Comparison of ENCODE assay signal across 9 mouse cellular contexts in the genomic region with DNA sequence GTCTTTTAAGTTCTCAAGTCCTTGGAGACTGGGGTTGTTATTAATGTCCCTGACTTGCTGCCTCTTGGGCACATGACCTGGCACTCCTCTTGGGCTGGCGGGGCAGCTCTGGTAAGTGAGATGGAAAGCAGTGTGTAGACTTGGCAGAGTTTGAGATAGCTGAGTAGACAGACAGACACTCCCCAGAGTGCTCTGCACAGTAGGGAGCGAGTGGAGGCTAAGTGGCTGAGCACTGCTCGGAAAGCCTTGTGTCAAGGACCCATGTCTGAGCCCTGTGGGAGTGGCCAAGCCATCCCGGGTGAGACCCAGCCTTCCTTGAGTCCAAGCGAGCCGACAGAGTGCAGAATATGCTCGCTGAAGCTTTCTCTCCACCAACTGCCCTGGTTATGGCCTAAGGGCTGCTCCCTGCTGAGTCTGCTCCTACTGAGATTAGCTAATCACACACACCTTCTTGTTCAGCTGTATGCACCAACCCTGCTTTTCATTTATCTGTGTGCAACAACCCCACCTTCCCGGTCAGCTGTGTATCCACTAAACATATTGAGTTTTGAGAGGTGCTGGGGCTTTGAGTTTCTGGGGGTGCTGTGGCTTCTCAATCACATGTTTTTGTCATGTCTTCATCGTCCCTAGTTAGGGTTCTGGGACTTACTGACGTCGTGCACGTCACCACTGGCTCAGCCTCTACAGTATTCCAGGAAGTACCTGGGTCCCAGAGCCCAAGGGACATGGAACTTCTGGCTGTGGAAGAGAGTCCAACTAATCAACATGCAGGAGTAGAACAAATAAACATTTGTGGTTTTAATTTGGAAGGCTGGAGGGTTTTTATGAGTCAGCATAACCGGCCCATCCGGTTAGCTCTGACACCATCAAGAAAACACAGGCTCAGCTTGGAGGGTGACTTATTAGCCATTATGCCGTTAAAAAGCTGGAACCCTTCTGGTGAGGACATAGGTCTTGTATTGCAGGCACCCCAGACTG. TPM values are rescaled to one million over a fixed set of nuclear protein-coding genes. Genes with fewer than 3 reads are reported as not detected.
A peak's percentile ranks its signal among the peaks of the same experiment; 100 is the strongest.
DNase-seq lines count a peak whose midpoint lies in the region; ATAC-seq and TF ChIP-seq lines count a peak whose summit lies in the region.
"Had no signal": no experiment of that assay in that cellular context is flagged by ENCODE, and none has a peak within 500 bp of the region (broad histone marks: within the 10 kb centered on the region; RNA-seq: fewer than 3 reads in every experiment).

No protein-coding gene starts in this region.

- H3K4me2 ChIP-seq in liver, embryonic 14.5 days (ENCODE audit: low read depth): peak overlapping the region; percentile 63
- no peak overlapping the region for H3K4me2 ChIP-seq in stomach, embryonic 16.5 days (ENCODE audit: low read depth, low read length)
- H3K4me2 ChIP-seq in forebrain, embryonic 15.5 days (replicated peaks): no peak overlapping the region
- no peak overlapping the region for H3K4me2 ChIP-seq in hindbrain, embryonic 11.5 days (replicated peaks; ENCODE audit: low read depth, low read length)
- H3K4me2 ChIP-seq: embryonic facial prominence, embryonic 12.5 days had no signal

- peak overlapping the region; percentile 62; the same call in 1 of the 2 replicates for H3K27ac ChIP-seq in heart, embryonic 10.5 days
- peak overlapping the region; percentile 99 for H3K27ac ChIP-seq in liver, embryonic 14.5 days
- H3K27ac ChIP-seq in stomach, embryonic 16.5 days (ENCODE audit: low read length): peak overlapping the region; percentile 72
- no peak overlapping the region for H3K27ac ChIP-seq in forebrain, embryonic 15.5 days (replicated peaks)
- no peak overlapping the region for H3K27ac ChIP-seq in hindbrain, embryonic 11.5 days (ENCODE audit: low read depth, low read length)
- H3K27ac ChIP-seq: embryonic facial prominence, embryonic 12.5 days had no signal

- H3K79me3 ChIP-seq in C2C12 (ENCODE audit: low read depth): no peaks in the 10 kb centered on the region

- H3K27me3 ChIP-seq in C2C12 (ENCODE audit: control insufficient read depth, insufficient read depth, insufficient read length): no peaks in the 10 kb centered on the region
- H3K27me3 ChIP-seq in heart, embryonic 10.5 days (ENCODE audit: insufficient read depth, poor library complexity, severe bottlenecking): no peaks in the 10 kb centered on the region
- H3K27me3 ChIP-seq in liver, embryonic 14.5 days (ENCODE audit: control insufficient read depth, insufficient read depth, low read length): peaks cover 4% of the 10 kb centered on the region; the same call in 1 of the 2 replicates
- H3K27me3 ChIP-seq in stomach, embryonic 16.5 days (ENCODE audit: control insufficient read depth, insufficient read depth, low read length): no peaks in the 10 kb centered on the region
- H3K27me3 ChIP-seq in forebrain, embryonic 15.5 days: no peaks in the 10 kb centered on the region
- H3K27me3 ChIP-seq in hindbrain, embryonic 11.5 days (ENCODE audit: control insufficient read depth, insufficient read depth, low read length): no peaks in the 10 kb centered on the region
- H3K27me3 ChIP-seq: embryonic facial prominence, embryonic 12.5 days had no signal

- TF ChIP-seq CTCF in C2C12 (IDR thresholded peaks at IDR 0.05; ENCODE audit: control insufficient read depth, insufficient read depth, insufficient read length): no peak
- TF ChIP-seq CTCF in liver, embryonic 14.5 days (IDR thresholded peaks at IDR 0.05; ENCODE audit: low read depth): 0 out of 2 replicates have a peak, but pooled peaks have one; percentile 3

- H3K9me3 ChIP-seq in heart, embryonic 10.5 days: no peaks in the 10 kb centered on the region
- H3K9me3 ChIP-seq in liver, embryonic 14.5 days (ENCODE audit: control insufficient read depth, low read length): no peaks in the 10 kb centered on the region
- H3K9me3 ChIP-seq in stomach, embryonic 16.5 days (replicated peaks; ENCODE audit: control insufficient read depth, low read length): no peaks in the 10 kb centered on the region
- no peaks in the 10 kb centered on the region for H3K9me3 ChIP-seq in forebrain, embryonic 15.5 days
- H3K9me3 ChIP-seq in hindbrain, embryonic 11.5 days (ENCODE audit: control insufficient read depth, low read length): no peaks in the 10 kb centered on the region
- H3K9me3 ChIP-seq: embryonic facial prominence, embryonic 12.5 days had no signal

- H3K9ac ChIP-seq in liver, embryonic 14.5 days (replicated peaks): peak overlapping the region; percentile 70
- H3K9ac ChIP-seq in stomach, embryonic 16.5 days (ENCODE audit: low read length): no peak overlapping the region
- H3K9ac ChIP-seq in forebrain, embryonic 15.5 days (replicated peaks): no peak overlapping the region
- no peak overlapping the region for H3K9ac ChIP-seq in hindbrain, embryonic 11.5 days (ENCODE audit: low read depth, low read length)
- H3K9ac ChIP-seq: embryonic facial prominence, embryonic 12.5 days had no signal

- H3ac ChIP-seq in C2C12 (ENCODE audit: control insufficient read depth, insufficient read length, low read depth): no peak overlapping the region

- peak; percentile 100 for TF ChIP-seq EP300 in liver, embryonic 14.5 days (IDR thresholded peaks at IDR 0.05; ENCODE audit: low read depth)

- DNase-seq in NIH3T3 (ENCODE audit: low read depth): peak; percentile 90
- DNase-seq in heart, embryonic 10.5 days (ENCODE audit: low spot score): peak; percentile 91
- DNase-seq in liver, embryonic 14.5 days (ENCODE audit: low read depth in 3 of 3, low spot score in 3 of 3): peak; percentile 84 to 90 (median 86)
- no peak for DNase-seq in embryo, embryonic 10.5 days (ENCODE audit: low spot score)
- no peak for DNase-seq in hindbrain, embryonic 11.5 days (ENCODE audit: low spot score)

- 64% methylated on average over 15 of the region's 15 CpGs for WGBS in heart, embryonic 10.5 days
- WGBS in liver, embryonic 14.5 days (ENCODE audit: insufficient replicate concordance): 23% methylated on average over 15 of the region's 15 CpGs
- WGBS in stomach, embryonic 16.5 days: 58% methylated on average over 15 of the region's 15 CpGs
- 79% methylated on average over 15 of the region's 15 CpGs for WGBS in forebrain, embryonic 15.5 days
- WGBS in hindbrain, embryonic 11.5 days: 75% methylated on average over 15 of the region's 15 CpGs

- H3K79me2 ChIP-seq in C2C12 (ENCODE audit: control insufficient read depth, insufficient read depth): no peaks in the 10 kb centered on the region

- ATAC-seq in liver, embryonic 14.5 days (ENCODE audit: insufficient read depth): peak; percentile 99
- peak; percentile 70 for ATAC-seq in stomach, embryonic 16.5 days (ENCODE audit: insufficient read depth, low FRiP score)
- no peak for ATAC-seq in forebrain, embryonic 15.5 days (replicated peaks)
- no peak for ATAC-seq in hindbrain, embryonic 11.5 days (ENCODE audit: low FRiP score)

- H3K4me3 ChIP-seq in C2C12 (ENCODE audit: insufficient read depth, poor library complexity, severe bottlenecking): no peak overlapping the region
- no peak overlapping the region for H3K4me3 ChIP-seq in heart, embryonic 10.5 days
- H3K4me3 ChIP-seq in liver, embryonic 14.5 days (ENCODE audit: insufficient read depth in 1 of 2, low read depth in 2 of 2, low read length in 2 of 2): peak overlapping the region; percentile 7 to 8; a peak in 3 of 4 replicates
- H3K4me3 ChIP-seq in stomach, embryonic 16.5 days (replicated peaks; ENCODE audit: low read length): no peak overlapping the region
- H3K4me3 ChIP-seq in forebrain, embryonic 15.5 days: no peak overlapping the region
- no peak overlapping the region for H3K4me3 ChIP-seq in hindbrain, embryonic 11.5 days (ENCODE audit: low read depth, low read length)
- H3K4me3 ChIP-seq: embryonic facial prominence, embryonic 12.5 days had no signal

- H3K36me3 ChIP-seq in C2C12 (ENCODE audit: control insufficient read depth, insufficient read depth): no peaks in the 10 kb centered on the region
- no peaks in the 10 kb centered on the region for H3K36me3 ChIP-seq in heart, embryonic 10.5 days
- no peaks in the 10 kb centered on the region for H3K36me3 ChIP-seq in liver, embryonic 14.5 days (replicated peaks; ENCODE audit: control insufficient read depth, insufficient read depth, low read depth)
- H3K36me3 ChIP-seq in stomach, embryonic 16.5 days (ENCODE audit: control insufficient read depth, insufficient read depth, low read length): no peaks in the 10 kb centered on the region
- no peaks in the 10 kb centered on the region for H3K36me3 ChIP-seq in forebrain, embryonic 15.5 days
- no peaks in the 10 kb centered on the region for H3K36me3 ChIP-seq in hindbrain, embryonic 11.5 days (ENCODE audit: control insufficient read depth, insufficient read depth, low read length)
- H3K36me3 ChIP-seq: embryonic facial prominence, embryonic 12.5 days had no signal

- peaks cover 14% of the 10 kb centered on the region; the same call in 1 of the 2 replicates for H3K4me1 ChIP-seq in heart, embryonic 10.5 days
- H3K4me1 ChIP-seq in liver, embryonic 14.5 days (replicated peaks; ENCODE audit: control insufficient read depth in 2 of 2, insufficient read depth in 2 of 2, low read length in 1 of 2): peaks cover 36 to 41% of the 10 kb centered on the region in 2 experiments
- peaks cover 15% of the 10 kb centered on the region; the same call in 1 of the 2 replicates for H3K4me1 ChIP-seq in stomach, embryonic 16.5 days (ENCODE audit: control insufficient read depth, insufficient read depth, low read length)
- no peaks in the 10 kb centered on the region for H3K4me1 ChIP-seq in forebrain, embryonic 15.5 days
- no peaks in the 10 kb centered on the region for H3K4me1 ChIP-seq in hindbrain, embryonic 11.5 days (replicated peaks; ENCODE audit: control insufficient read depth, insufficient read depth, low read length)

RNA-seq across cellular contexts. Expression of gene Cx3cl1, which starts 16.0 kb away (rescaled TPM):
- polyA plus RNA-seq in C2C12 (2012; fragmentation: generic; extraction: Trizol): 12.5 TPM
- polyA plus RNA-seq in heart, embryonic 10.5 days (2016; fragmentation: Nextera tagmentation; extraction: Ambion mirVana): 6.2 and 11.0 TPM in 2 replicates
- polyA plus RNA-seq in liver, embryonic 14.5 days (2012; rRNA removed): 0.11 and 0.12 TPM in 2 replicates
- 0.33 and 0.34 TPM in 2 replicates for polyA plus RNA-seq in liver, embryonic 14.5 days (2014; fragmentation: Nextera tagmentation; extraction: Ambion mirVana)
- 11.6 and 16.4 TPM in 2 replicates for polyA plus RNA-seq in stomach, embryonic 16.5 days (2015; fragmentation: Nextera tagmentation; extraction: Ambion mirVana)
- polyA plus RNA-seq in forebrain, embryonic 15.5 days (2015; fragmentation: Nextera tagmentation; extraction: Ambion mirVana): 15.2 and 17.3 TPM in 2 replicates
- 9.9 and 10.9 TPM in 2 replicates for polyA plus RNA-seq in hindbrain, embryonic 11.5 days (2014; fragmentation: Nextera tagmentation; extraction: Ambion mirVana)

RNA-seq across cellular contexts. Expression of gene Ccl17, which starts 22.4 kb away (rescaled TPM):
- 0.55 TPM for polyA plus RNA-seq in C2C12 (2012; fragmentation: generic; extraction: Trizol)
- 0.57 and 0.63 TPM in 2 replicates for polyA plus RNA-seq in heart, embryonic 10.5 days (2016; fragmentation: Nextera tagmentation; extraction: Ambion mirVana)
- polyA plus RNA-seq in liver, embryonic 14.5 days (2012; rRNA removed): 0.11 and 0.34 TPM in 2 replicates
- not detected in 2 replicates for polyA plus RNA-seq in liver, embryonic 14.5 days (2014; fragmentation: Nextera tagmentation; extraction: Ambion mirVana)
- polyA plus RNA-seq in stomach, embryonic 16.5 days (2015; fragmentation: Nextera tagmentation; extraction: Ambion mirVana): 0.30 TPM in 1 of 2 replicates, not detected in the other
- polyA plus RNA-seq in forebrain, embryonic 15.5 days (2015; fragmentation: Nextera tagmentation; extraction: Ambion mirVana): 0.82 and 0.87 TPM in 2 replicates
- not detected in 2 replicates for polyA plus RNA-seq in hindbrain, embryonic 11.5 days (2014; fragmentation: Nextera tagmentation; extraction: Ambion mirVana)
- polyA plus RNA-seq: embryonic facial prominence, embryonic 12.5 days had no signal

RNA-seq across cellular contexts. Expression of gene Ccl22, which starts 42.4 kb away (rescaled TPM):
- not detected for polyA plus RNA-seq in C2C12 (2012; fragmentation: generic; extraction: Trizol)
- polyA plus RNA-seq in heart, embryonic 10.5 days (2016; fragmentation: Nextera tagmentation; extraction: Ambion mirVana): not detected in 2 replicates
- polyA plus RNA-seq in liver, embryonic 14.5 days (2012; rRNA removed): 0.17 and 0.19 TPM in 2 replicates
- polyA plus RNA-seq in liver, embryonic 14.5 days (2014; fragmentation: Nextera tagmentation; extraction: Ambion mirVana): 0.22 and 0.45 TPM in 2 replicates
- polyA plus RNA-seq in stomach, embryonic 16.5 days (2015; fragmentation: Nextera tagmentation; extraction: Ambion mirVana): not detected in 2 replicates
- polyA plus RNA-seq in forebrain, embryonic 15.5 days (2015; fragmentation: Nextera tagmentation; extraction: Ambion mirVana): not detected in 2 replicates
- polyA plus RNA-seq in hindbrain, embryonic 11.5 days (2014; fragmentation: Nextera tagmentation; extraction: Ambion mirVana): not detected in 2 replicates
- polyA plus RNA-seq: embryonic facial prominence, embryonic 12.5 days had no signal

RNA-seq across cellular contexts. Expression of gene Coq9, which starts 50.3 kb away (rescaled TPM):
- polyA plus RNA-seq in C2C12 (2012; fragmentation: generic; extraction: Trizol): 44.0 TPM
- 97.9 and 129 TPM in 2 replicates for polyA plus RNA-seq in heart, embryonic 10.5 days (2016; fragmentation: Nextera tagmentation; extraction: Ambion mirVana)
- polyA plus RNA-seq in liver, embryonic 14.5 days (2012; rRNA removed): 38.5 and 39.8 TPM in 2 replicates
- polyA plus RNA-seq in liver, embryonic 14.5 days (2014; fragmentation: Nextera tagmentation; extraction: Ambion mirVana): 44.3 and 48.9 TPM in 2 replicates
- 84.6 and 94.3 TPM in 2 replicates for polyA plus RNA-seq in stomach, embryonic 16.5 days (2015; fragmentation: Nextera tagmentation; extraction: Ambion mirVana)
- 57.2 and 59.6 TPM in 2 replicates for polyA plus RNA-seq in forebrain, embryonic 15.5 days (2015; fragmentation: Nextera tagmentation; extraction: Ambion mirVana)
- 52.3 and 55.0 TPM in 2 replicates for polyA plus RNA-seq in hindbrain, embryonic 11.5 days (2014; fragmentation: Nextera tagmentation; extraction: Ambion mirVana)

RNA-seq across cellular contexts. Expression of gene Ciapin1, which starts 50.3 kb away (rescaled TPM):
- polyA plus RNA-seq in C2C12 (2012; fragmentation: generic; extraction: Trizol): 115 TPM
- polyA plus RNA-seq in heart, embryonic 10.5 days (2016; fragmentation: Nextera tagmentation; extraction: Ambion mirVana): 148 and 158 TPM in 2 replicates
- polyA plus RNA-seq in liver, embryonic 14.5 days (2012; rRNA removed): 20.4 and 23.7 TPM in 2 replicates
- 38.4 and 46.3 TPM in 2 replicates for polyA plus RNA-seq in liver, embryonic 14.5 days (2014; fragmentation: Nextera tagmentation; extraction: Ambion mirVana)
- polyA plus RNA-seq in stomach, embryonic 16.5 days (2015; fragmentation: Nextera tagmentation; extraction: Ambion mirVana): 78.3 and 84.7 TPM in 2 replicates
- polyA plus RNA-seq in forebrain, embryonic 15.5 days (2015; fragmentation: Nextera tagmentation; extraction: Ambion mirVana): 144 and 145 TPM in 2 replicates
- 124 and 145 TPM in 2 replicates for polyA plus RNA-seq in hindbrain, embryonic 11.5 days (2014; fragmentation: Nextera tagmentation; extraction: Ambion mirVana)

Comparison
In these comparisons a context has a peak if more than half of its experiments do, and no peak if none do; other contexts are left out.
1. H3K4me3 ChIP-seq: peak in liver, embryonic 14.5 days (2 of 2); none in C2C12 (single experiment), heart, embryonic 10.5 days (single experiment), stomach, embryonic 16.5 days (single experiment), forebrain, embryonic 15.5 days (single experiment) and hindbrain, embryonic 11.5 days (single experiment).
2. DNase-seq: peak in NIH3T3 (single experiment), heart, embryonic 10.5 days (single experiment) and liver, embryonic 14.5 days (3 of 3); none in embryo, embryonic 10.5 days (single experiment) and hindbrain, embryonic 11.5 days (single experiment).
3. H3K27ac ChIP-seq: peak in heart, embryonic 10.5 days (single experiment), liver, embryonic 14.5 days (single experiment) and stomach, embryonic 16.5 days (single experiment); none in forebrain, embryonic 15.5 days (single experiment) and hindbrain, embryonic 11.5 days (single experiment).
4. ATAC-seq: peak in liver, embryonic 14.5 days (single experiment) and stomach, embryonic 16.5 days (single experiment); none in forebrain, embryonic 15.5 days (single experiment) and hindbrain, embryonic 11.5 days (single experiment).